Mouse (Mus musculus): ENCODE measurements around the gene Rbm38.
A peak's percentile ranks its signal among the peaks of the same experiment; 100 is the strongest.

Gene Rbm38

GRCm38 (mm10) chr2:173020430-173020829 is at the start of gene Rbm38:
Gene Rbm38 (plus strand): TSS chr2:173020498.
- peak; percentile 25 to 39 for DNase-seq (ENCODE audit: low spot score in 2 of 2)

- DNase-seq (ENCODE audit: low spot score in 2 of 2) = no peak
Observed at GRCm38 (mm10) chr2:172971865-172972264, 48.4 kb upstream of the Rbm38 start.

- DNase-seq (ENCODE audit: low spot score in 2 of 2) = no peak
Observed at GRCm38 (mm10) chr2:172973806-172974565, 46.3 kb upstream of the Rbm38 start.

- no peak for DNase-seq (ENCODE audit: low spot score in 2 of 2)
Observed at GRCm38 (mm10) chr2:172974701-172975100, 45.6 kb upstream of the Rbm38 start.

- DNase-seq (ENCODE audit: low spot score in 2 of 2) = no peak
Observed at GRCm38 (mm10) chr2:172975159-172975558, 45.1 kb upstream of the Rbm38 start.

GRCm38 (mm10) chr2:172976661-172977238 is 43.5 kb upstream of the Rbm38 start:
- no peak for DNase-seq (ENCODE audit: low spot score in 2 of 2)

GRCm38 (mm10) chr2:172977409-172978130 is 42.7 kb upstream of the Rbm38 start, which contains the start of gene Spo11:
Gene Spo11 (plus strand): TSS chr2:172977700.
- peak; percentile 26 to 51 for DNase-seq (ENCODE audit: low spot score in 2 of 2)

- no peak for DNase-seq (ENCODE audit: low spot score in 2 of 2)
Observed at GRCm38 (mm10) chr2:172978131-172978633, 42.1 kb upstream of the Rbm38 start.

GRCm38 (mm10) chr2:172979666-172980345 is 40.5 kb upstream of the Rbm38 start:
- DNase-seq (ENCODE audit: low spot score in 2 of 2) = no peak

- DNase-seq (ENCODE audit: low spot score in 2 of 2) = no peak
Observed at GRCm38 (mm10) chr2:172982776-172983561, 37.3 kb upstream of the Rbm38 start.

- DNase-seq (ENCODE audit: low spot score in 2 of 2) = no peak
Observed at GRCm38 (mm10) chr2:172990161-172990560, 30.1 kb upstream of the Rbm38 start.

- peak; percentile 50 to 81 for DNase-seq (ENCODE audit: low spot score in 2 of 2)
Observed at GRCm38 (mm10) chr2:172996207-172996606, 24.1 kb upstream of the Rbm38 start.

GRCm38 (mm10) chr2:172997748-172998147 is 22.6 kb upstream of the Rbm38 start:
- DNase-seq (ENCODE audit: low spot score in 2 of 2) = no peak

- no peak for DNase-seq (ENCODE audit: low spot score in 2 of 2)
Observed at GRCm38 (mm10) chr2:172998478-172998877, 21.8 kb upstream of the Rbm38 start.

- peak; percentile 99 for DNase-seq (ENCODE audit: low spot score in 2 of 2)
Observed at GRCm38 (mm10) chr2:172999630-173000284, 20.5 kb upstream of the Rbm38 start, which contains the start of gene Rae1. Gene Rae1 (plus strand): TSS chr2:173000117.

- DNase-seq (ENCODE audit: low spot score in 2 of 2) = peak in 1 of 2 experiments; percentile 82
Observed at GRCm38 (mm10) chr2:173000285-173000652, 20.0 kb upstream of the Rbm38 start.

GRCm38 (mm10) chr2:173000921-173001320 is 19.4 kb upstream of the Rbm38 start:
- DNase-seq (ENCODE audit: low spot score in 2 of 2) = no peak

GRCm38 (mm10) chr2:173003737-173004136 is 16.6 kb upstream of the Rbm38 start:
- DNase-seq (ENCODE audit: low spot score in 2 of 2) = no peak

GRCm38 (mm10) chr2:173010220-173010717 is 10.0 kb upstream of the Rbm38 start:
- no peak for DNase-seq (ENCODE audit: low spot score in 2 of 2)

- DNase-seq (ENCODE audit: low spot score in 2 of 2) = no peak
Observed at GRCm38 (mm10) chr2:173011440-173011839, 8.9 kb upstream of the Rbm38 start.
